8 mouse cellular contexts compared by ENCODE assay signal in the genomic region with DNA sequence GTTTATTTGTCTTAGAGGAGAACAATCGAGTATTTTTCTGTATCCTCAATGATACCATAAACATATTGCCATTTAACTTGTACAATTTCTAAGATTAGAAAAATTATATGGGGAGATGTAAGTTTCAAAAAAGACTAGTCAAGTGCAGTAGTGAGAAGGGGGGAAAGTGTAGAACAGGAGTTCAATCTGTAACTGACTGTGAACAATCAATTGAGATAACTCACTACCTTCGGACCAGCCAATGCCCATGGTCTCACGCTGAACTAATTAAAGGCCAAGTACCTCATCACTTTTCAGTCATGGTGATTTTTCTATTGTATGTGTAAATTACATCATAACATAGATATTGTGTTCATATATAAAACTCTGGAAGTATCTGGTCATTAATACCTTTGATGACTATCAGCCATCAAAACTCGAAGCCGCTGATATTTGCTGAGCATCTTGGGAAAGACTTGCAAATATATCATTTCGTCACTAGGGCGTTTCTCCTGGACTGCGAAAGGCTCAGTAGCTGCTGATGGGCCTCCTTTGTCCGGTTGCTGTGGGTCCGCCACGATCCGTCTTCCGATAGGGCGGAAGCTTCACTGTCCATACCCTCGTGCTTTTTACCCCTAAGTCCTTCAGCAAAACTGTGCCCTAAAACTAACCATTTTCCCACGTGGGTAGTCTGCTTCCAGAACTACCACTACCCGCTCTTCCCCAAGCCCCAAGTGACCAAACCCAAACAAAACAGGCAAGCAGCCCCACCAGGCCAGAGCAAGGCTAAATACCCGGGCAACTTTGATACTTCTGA. TPM values are rescaled to one million over a fixed set of nuclear protein-coding genes. Genes with fewer than 3 reads are reported as not detected.
DNase-seq lines count a peak whose midpoint lies in the region; ATAC-seq and TF ChIP-seq lines count a peak whose summit lies in the region.

No protein-coding gene starts in this region.

- peak overlapping the region; percentile 52 for H3K4me2 ChIP-seq in hindbrain, embryonic 14.5 days (replicated peaks)

- peak overlapping the region; percentile 38 for H3K4me3 ChIP-seq in hindbrain, embryonic 14.5 days (replicated peaks; ENCODE audit: low read length)

- no peaks in the 10 kb centered on the region for H3K9me3 ChIP-seq in hindbrain, embryonic 14.5 days (ENCODE audit: control insufficient read depth, low read length)

- POLR2A ChIA-PET in Patski (lab: Charles Lee), result no interaction called here

- ATAC-seq in Patski, result peak; percentile 61
- peak; percentile 92 for ATAC-seq in hindbrain, embryonic 14.5 days (ENCODE audit: low FRiP score)

- CTCF ChIA-PET in Patski (lab: Charles Lee), result interaction anchor here (1.2 kb wide), 1 partner anchor 51 kb away, joined by 3 read pairs; no protein-coding TSS in a partner anchor

- under 1% methylated on average over 18 of the region's 18 CpGs for WGBS in hindbrain, embryonic 14.5 days

- peak overlapping the region; percentile 93 for H3K27ac ChIP-seq in hindbrain, embryonic 14.5 days

- H3K9ac ChIP-seq in hindbrain, embryonic 14.5 days, result peak overlapping the region; percentile 66

- no peak for TF ChIP-seq CTCF in Patski (IDR thresholded peaks at IDR 0.05)

- H3K36me3 ChIP-seq in hindbrain, embryonic 14.5 days (replicated peaks; ENCODE audit: control insufficient read depth, insufficient read depth), result no peaks in the 10 kb centered on the region

- H3K27me3 ChIP-seq in Patski, result no peaks in the 10 kb centered on the region
- no peaks in the 10 kb centered on the region for H3K27me3 ChIP-seq in hindbrain, embryonic 14.5 days (ENCODE audit: control insufficient read depth, insufficient read depth, low read length)

- peaks cover 6% of the 10 kb centered on the region for H3K4me1 ChIP-seq in hindbrain, embryonic 14.5 days (replicated peaks; ENCODE audit: control insufficient read depth, insufficient read depth, low read length)

- in situ Hi-C loops in Patski (cut with MboI; ENCODE audit: low pct_unique_long_range_greater_than_20kb), result no loop called here

- peak; percentile 78 for DNase-seq in Patski (ENCODE audit: low read depth, low spot score)
- peak; percentile 85 to 86 for DNase-seq in cerebellum, postnatal 25 days
- peak; percentile 65 to 75 for DNase-seq in frontal cortex, postnatal 25 days (ENCODE audit: low spot score in 2 of 2)
- DNase-seq in hindbrain, embryonic 14.5 days (ENCODE audit: low spot score), result peak; percentile 91
- DNase-seq in layer of hippocampus, postnatal 36 days, result peak; percentile 79 to 80
- peak; percentile 86 for DNase-seq in lung, postnatal 25 days (ENCODE audit: low spot score)
- peak; percentile 83 for DNase-seq in retina, adult 2 months (ENCODE audit: low read depth, low spot score)
- DNase-seq in thymus, postnatal 25 days, result peak; percentile 70

RNA-seq across cellular contexts. Expression of a gene that starts 25.1 kb away (rescaled TPM):
- 241 TPM for polyA plus RNA-seq in Patski (2021)
- polyA plus RNA-seq in hindbrain, embryonic 14.5 days (2014; fragmentation: Nextera tagmentation; extraction: Ambion mirVana), result 149 and 168 TPM in 2 replicates
- total RNA-seq in layer of hippocampus, postnatal 36 days (2021), result 10 to 100 TPM; 76.7 to 99.9 TPM

RNA-seq across cellular contexts. Expression of a gene that starts 42.5 kb away (rescaled TPM):
- polyA plus RNA-seq in Patski (2021), result 0.82 TPM
- polyA plus RNA-seq in hindbrain, embryonic 14.5 days (2014; fragmentation: Nextera tagmentation; extraction: Ambion mirVana), result 13.6 and 13.7 TPM in 2 replicates
- 1 to 10 TPM; 5.3 to 7.3 TPM for total RNA-seq in layer of hippocampus, postnatal 36 days (2021)

RNA-seq across cellular contexts. Expression of a gene that starts 47.3 kb away (rescaled TPM):
- polyA plus RNA-seq in Patski (2021), result 7.0 TPM
- 15.7 and 18.6 TPM in 2 replicates for polyA plus RNA-seq in hindbrain, embryonic 14.5 days (2014; fragmentation: Nextera tagmentation; extraction: Ambion mirVana)
- 10 to 100 TPM; 20.9 to 24.4 TPM for total RNA-seq in layer of hippocampus, postnatal 36 days (2021)

Comparison
In these comparisons a context has a peak if more than half of its experiments do, and no peak if none do; other contexts are left out.
1. Peak in every context shown above with its lines: DNase-seq, ATAC-seq, H3K4me3 ChIP-seq and H3K27ac ChIP-seq.